Mouse (Mus musculus): ENCODE results near the gene Rnf185.
A peak's percentile ranks its signal among the peaks of the same experiment; 100 is the strongest.

The Rnf185 gene

GRCm38 (mm10) chr11:3444875-3445274 is 7.3 kb downstream of the Rnf185 start:
- no peak for DNase-seq (ENCODE audit: low spot score in 2 of 2)

GRCm38 (mm10) chr11:3443091-3443490 is 9.1 kb downstream of the Rnf185 start:
- no peak for DNase-seq (ENCODE audit: low spot score in 2 of 2)

- no peak for DNase-seq (ENCODE audit: low spot score in 2 of 2)
Observed at GRCm38 (mm10) chr11:3442677-3443076, 9.5 kb downstream of the Rnf185 start.

- peak in 1 of 2 experiments; percentile 35 for DNase-seq (ENCODE audit: low spot score in 2 of 2)
Observed at GRCm38 (mm10) chr11:3441696-3442443, 10.3 kb downstream of the Rnf185 start.

- no peak for DNase-seq (ENCODE audit: low spot score in 2 of 2)
Observed at GRCm38 (mm10) chr11:3437621-3438020, 14.5 kb downstream of the Rnf185 start.

GRCm38 (mm10) chr11:3433809-3434208 is 18.4 kb downstream of the Rnf185 start:
- DNase-seq (ENCODE audit: low spot score in 2 of 2), result no peak

GRCm38 (mm10) chr11:3431976-3432603 is 20.1 kb downstream of the Rnf185 start:
- no peak for DNase-seq (ENCODE audit: low spot score in 2 of 2)

GRCm38 (mm10) chr11:3431515-3431914 is 20.6 kb downstream of the Rnf185 start:
- DNase-seq (ENCODE audit: low spot score in 2 of 2), result no peak

- DNase-seq (ENCODE audit: low spot score in 2 of 2), result no peak
Observed at GRCm38 (mm10) chr11:3428632-3429031, 23.5 kb downstream of the Rnf185 start.

GRCm38 (mm10) chr11:3427697-3428230 is 24.4 kb downstream of the Rnf185 start:
- DNase-seq (ENCODE audit: low spot score in 2 of 2), result no peak

- DNase-seq (ENCODE audit: low spot score in 2 of 2), result no peak
Observed at GRCm38 (mm10) chr11:3422242-3422641, 29.9 kb downstream of the Rnf185 start.

- DNase-seq (ENCODE audit: low spot score in 2 of 2), result no peak
Observed at GRCm38 (mm10) chr11:3418741-3419140, 33.4 kb downstream of the Rnf185 start.

GRCm38 (mm10) chr11:3417795-3418194 is 34.4 kb downstream of the Rnf185 start:
- no peak for DNase-seq (ENCODE audit: low spot score in 2 of 2)

- no peak for DNase-seq (ENCODE audit: low spot score in 2 of 2)
Observed at GRCm38 (mm10) chr11:3416399-3416798, 35.8 kb downstream of the Rnf185 start.

GRCm38 (mm10) chr11:3412111-3412510 is 40.1 kb downstream of the Rnf185 start:
- no peak for DNase-seq (ENCODE audit: low spot score in 2 of 2)

- peak; percentile 85 to 86 for DNase-seq (ENCODE audit: low spot score in 2 of 2)
Observed at GRCm38 (mm10) chr11:3408997-3409732, 43.0 kb downstream of the Rnf185 start, which contains the start of gene Limk2. Gene Limk2 (minus strand): TSS chr11:3409189.

- no peak for DNase-seq (ENCODE audit: low spot score in 2 of 2)
Observed at GRCm38 (mm10) chr11:3408131-3408996, 43.8 kb downstream of the Rnf185 start.

- DNase-seq (ENCODE audit: low spot score in 2 of 2), result peak; percentile 30 to 33
Observed at GRCm38 (mm10) chr11:3404287-3405047, 47.7 kb downstream of the Rnf185 start.

- no peak for DNase-seq (ENCODE audit: low spot score in 2 of 2)
Observed at GRCm38 (mm10) chr11:3403024-3403423, 49.1 kb downstream of the Rnf185 start.

- no peak for DNase-seq (ENCODE audit: low spot score in 2 of 2)
Observed at GRCm38 (mm10) chr11:3398318-3398717, 53.8 kb downstream of the Rnf185 start.

Measured in right cerebral cortex, adult 2 months (tissue).